Mouse (Mus musculus) c-Kit-negative CD71-positive TER-119-positive erythroid progenitor cells, embryonic 14.5 days (primary cell): Measurements from ENCODE around the gene Pom121.

Source experiments
- DNase-seq: peaks from one replicate; pipeline ENCODE4 v3.0.0-alpha.2; 2013; ENCODE audit warnings: low read depth, low spot score

The Pom121 gene

DNA sequence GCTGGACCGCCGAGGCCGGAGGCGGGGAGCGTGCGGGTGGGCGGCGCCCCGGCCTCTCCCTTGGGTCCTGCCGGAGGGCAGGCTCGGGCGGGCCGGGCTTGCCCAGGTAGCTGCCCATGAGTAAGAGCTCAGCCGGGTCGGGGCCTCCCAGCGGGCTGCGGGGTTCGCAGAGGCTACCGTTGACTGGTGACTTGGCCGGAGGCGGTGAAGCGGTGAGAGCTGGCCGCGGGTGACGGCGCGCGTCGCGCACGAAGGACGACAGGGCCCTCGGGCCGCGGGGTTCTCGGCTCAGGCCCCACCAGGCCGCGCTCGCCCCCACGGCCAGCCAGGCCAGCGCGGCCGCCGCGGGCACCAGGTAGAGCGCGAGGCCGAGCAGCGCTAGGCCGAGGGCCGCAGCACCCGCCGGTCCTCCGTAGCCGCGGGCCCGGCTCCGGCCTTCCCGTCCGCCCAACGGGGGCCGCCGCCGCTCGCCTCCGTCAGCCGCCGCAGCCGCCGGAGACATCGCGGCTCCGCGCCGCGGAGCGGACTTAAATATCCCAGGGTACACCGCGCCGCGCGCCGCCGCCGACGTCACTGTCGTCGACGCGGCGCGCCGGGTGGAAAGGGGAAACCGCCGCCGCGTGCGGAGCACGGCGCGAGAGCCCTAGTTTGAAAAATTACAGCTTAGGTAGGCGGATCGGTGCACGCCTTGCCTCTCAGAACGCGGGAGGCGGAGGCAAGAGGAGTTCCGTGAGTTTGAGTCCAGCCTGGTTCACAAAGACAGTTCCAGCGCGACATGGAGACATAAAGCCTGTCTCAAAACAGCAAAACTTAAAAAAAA, at the start of gene Pom121:
TSS of gene Pom121 (minus strand) at position 543 of the 820 bp plus-strand sequence.
- peak; percentile 77 for DNase-seq

GRCm38 (mm10) chr5:135442430-135442829, 48.1 kb upstream of the Pom121 start:
- DNase-seq = no peak

DNA sequence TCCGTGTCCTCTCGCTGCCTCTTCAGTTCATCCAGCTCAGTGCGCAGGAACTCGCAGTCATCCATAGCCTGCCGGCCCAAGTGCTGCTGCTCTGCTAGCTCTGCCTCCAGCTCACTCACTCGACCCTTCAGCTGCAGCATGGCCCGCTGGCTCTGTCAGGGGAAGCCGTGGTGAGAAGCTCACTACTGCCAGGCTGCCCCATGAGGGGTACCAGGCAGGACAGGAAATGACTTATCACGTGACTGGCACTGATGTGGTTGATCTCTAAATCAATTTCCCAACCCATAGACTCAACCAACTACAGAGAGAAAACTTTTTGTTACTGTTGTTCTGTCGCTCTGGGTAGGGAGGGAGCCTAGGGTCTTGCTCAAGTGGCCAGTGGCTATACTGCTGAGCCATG, 40.7 kb upstream of the Pom121 start:
- DNase-seq = no peak

GRCm38 (mm10) chr5:135433861-135434260, 39.5 kb upstream of the Pom121 start:
- no peak for DNase-seq

- no peak for DNase-seq
Measured at GRCm38 (mm10) chr5:135431111-135431510, 36.8 kb upstream of the Pom121 start.

GRCm38 (mm10) chr5:135428786-135429185, 34.4 kb upstream of the Pom121 start:
- no peak for DNase-seq

DNA sequence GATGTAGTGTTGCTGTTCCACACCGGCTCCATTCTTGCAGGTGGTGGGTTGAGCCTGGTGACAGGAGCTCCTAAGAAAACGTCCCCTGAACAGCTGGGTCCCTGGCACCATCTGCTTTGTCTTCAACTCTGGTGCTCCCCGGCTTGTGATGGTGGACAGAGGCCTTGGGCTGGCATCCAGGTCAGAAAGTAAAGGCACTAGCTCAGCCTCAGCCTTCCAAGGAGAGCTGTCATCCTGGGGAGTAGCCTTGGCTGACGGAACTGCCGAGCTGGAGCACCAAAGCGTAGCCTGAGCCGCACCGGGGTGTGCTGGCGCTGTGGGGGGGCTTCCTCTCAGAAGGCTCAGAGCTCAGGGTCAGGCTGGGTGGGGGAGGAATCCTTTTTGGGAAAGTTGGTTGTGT, 15.9 kb upstream of the Pom121 start:
- DNase-seq = no peak

GRCm38 (mm10) chr5:135408114-135408513, 13.8 kb upstream of the Pom121 start:
- no peak for DNase-seq

GRCm38 (mm10) chr5:135405437-135405836, 11.1 kb upstream of the Pom121 start:
- no peak for DNase-seq

DNA sequence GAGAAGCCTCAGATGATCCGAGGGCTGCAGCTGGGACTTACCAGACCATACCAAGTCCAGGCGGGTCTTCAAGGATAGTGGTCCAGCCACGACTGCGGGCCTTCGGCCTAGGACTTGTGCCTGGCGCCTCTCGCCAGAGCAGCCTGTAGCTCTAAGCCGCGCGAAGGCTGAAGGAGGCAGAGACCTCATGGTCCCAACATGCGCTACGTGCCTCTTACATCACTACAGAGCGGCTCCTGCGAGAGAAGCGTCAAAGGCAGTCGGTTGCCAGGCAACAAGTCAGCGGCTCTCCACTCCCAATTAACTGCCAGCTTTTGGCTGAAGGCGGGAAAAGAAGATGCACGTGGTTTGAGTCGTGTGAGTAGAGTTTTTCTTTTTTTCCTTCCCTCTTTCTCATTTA, 10.3 kb upstream of the Pom121 start:
- DNase-seq = no peak

- DNase-seq = peak; percentile 54
Measured at GRCm38 (mm10) chr5:135400244-135400643, 5.9 kb upstream of the Pom121 start.

- no peak for DNase-seq
Measured at GRCm38 (mm10) chr5:135399382-135399781, 5.0 kb upstream of the Pom121 start.

GRCm38 (mm10) chr5:135395826-135396225, 1.5 kb upstream of the Pom121 start:
- peak; percentile 47 for DNase-seq

- DNase-seq = no peak
Measured at GRCm38 (mm10) chr5:135383771-135384170, 10.6 kb downstream of the Pom121 start.

- no peak for DNase-seq
Measured at GRCm38 (mm10) chr5:135382746-135383145, 11.6 kb downstream of the Pom121 start.

DNA sequence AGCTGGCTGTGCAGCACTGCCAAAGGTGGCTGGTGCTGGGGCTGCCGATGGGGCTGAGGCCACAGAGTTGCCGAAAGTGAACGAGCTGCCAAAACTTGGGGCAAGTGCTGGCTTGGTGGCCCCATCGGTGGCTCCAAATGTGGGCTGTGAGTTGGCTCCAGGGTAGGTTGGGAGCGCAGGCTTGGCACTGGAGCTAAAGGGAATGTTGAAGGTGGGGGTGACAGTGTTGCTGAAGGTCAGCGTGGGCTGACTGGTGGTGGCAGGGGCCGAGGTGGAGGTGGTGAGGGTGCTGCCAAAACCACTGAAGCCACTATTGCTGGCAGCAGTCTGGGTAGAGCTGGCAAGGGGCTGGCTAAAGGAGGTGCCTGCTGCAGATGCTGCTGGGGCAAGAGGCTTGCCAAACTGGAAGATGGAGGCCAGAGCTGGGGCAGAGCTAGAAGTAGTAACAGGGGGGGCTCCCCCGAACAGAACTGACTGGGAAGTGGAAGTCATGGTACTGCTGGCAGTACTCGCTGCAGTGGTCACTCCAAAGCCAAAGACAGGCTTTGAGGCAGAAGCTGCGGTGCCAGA, 12.9 kb downstream of the Pom121 start:
- DNase-seq = no peak

DNA sequence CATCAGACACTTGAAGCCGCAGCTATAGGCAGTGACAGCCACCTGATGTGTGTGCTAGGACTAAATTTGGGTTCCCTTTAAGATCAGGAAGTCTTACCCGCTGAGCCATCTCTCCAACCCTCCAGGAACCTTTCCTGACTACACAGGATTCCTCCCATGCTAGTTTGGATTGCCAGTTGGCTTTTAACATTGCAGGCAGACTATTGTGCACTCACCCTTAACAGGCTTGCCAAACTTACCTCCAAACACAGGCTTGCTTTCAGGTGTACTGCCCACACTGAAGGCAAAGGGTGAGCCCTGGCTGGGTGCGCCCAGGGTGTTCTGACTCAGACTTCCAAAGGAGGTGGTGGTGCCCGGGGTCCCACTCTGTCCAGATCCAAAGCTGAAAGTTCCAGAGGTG, 13.7 kb downstream of the Pom121 start:
- DNase-seq = no peak

GRCm38 (mm10) chr5:135376341-135376740, 18.0 kb downstream of the Pom121 start:
- DNase-seq = no peak

- DNase-seq = no peak
Measured at GRCm38 (mm10) chr5:135375167-135375566, 19.2 kb downstream of the Pom121 start.

GRCm38 (mm10) chr5:135373601-135374000, 20.7 kb downstream of the Pom121 start:
- no peak for DNase-seq

GRCm38 (mm10) chr5:135371195-135371594, 23.2 kb downstream of the Pom121 start:
- no peak for DNase-seq

- DNase-seq = peak; percentile 91
Measured at GRCm38 (mm10) chr5:135369787-135370654, 24.3 kb downstream of the Pom121 start, which contains the start of gene Nsun5. Gene Nsun5 (plus strand): TSS chr5:135369953.
